Mouse (Mus musculus): ENCODE results near the gene Runx1. TPM values are rescaled to one million over a fixed set of nuclear protein-coding genes. Genes with fewer than 3 reads are reported as not detected.

Runx1 gene
- polyA plus RNA-seq, 1 experiment = 87.4 TPM

DNA sequence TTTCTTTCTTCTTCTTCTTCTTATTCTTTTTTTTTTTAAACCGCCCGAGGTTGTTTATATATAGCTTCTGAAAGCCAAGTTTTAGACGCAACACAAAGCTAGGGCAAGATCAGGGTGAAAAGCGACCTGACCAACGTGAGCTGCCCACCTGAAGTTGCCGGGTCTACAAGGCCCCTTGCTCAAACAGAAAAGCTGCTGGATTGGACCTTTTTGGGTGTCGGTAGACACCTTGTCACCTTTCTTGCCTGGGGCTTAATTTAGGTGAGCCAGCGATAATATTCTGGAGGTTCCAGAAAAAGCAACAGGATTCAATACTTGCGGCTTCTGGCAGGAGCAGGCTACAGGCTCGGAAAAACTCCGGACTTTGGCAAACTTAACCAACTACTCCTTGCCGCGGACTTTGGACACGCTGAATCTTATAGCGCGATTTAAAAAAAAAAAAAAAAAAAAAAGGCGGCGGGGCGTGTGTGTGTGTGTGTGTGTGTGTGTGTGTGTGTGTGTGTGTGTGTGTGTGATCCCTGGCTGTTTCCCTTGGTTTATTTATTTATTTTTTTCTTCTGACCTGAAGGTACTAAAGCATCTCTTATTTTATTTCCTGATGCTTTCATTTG, 131.3 kb downstream of the Runx1 start:
- WGBS = 80% methylated on average over 16 of the region's 19 CpGs
- Histone ChIP-seq H3K27me3 (ENCODE audit: control insufficient read depth, insufficient read depth, low read length) (no peaks in the 10 kb centered on the region), H3K27ac (ENCODE audit: control insufficient read depth, insufficient read depth, low read length) (no peak overlapping the region; the same call in 1 of the 2 replicates), H3K4me1 (replicated peaks; ENCODE audit: control insufficient read depth, insufficient read depth, low read length) (peaks cover 27% of the 10 kb centered on the region), H3K36me3 (ENCODE audit: control insufficient read depth, insufficient read depth, low read length) (peaks cover 16% of the 10 kb centered on the region), H3K4me3 (ENCODE audit: control insufficient read depth, insufficient read depth, low read length) (no peak overlapping the region)
- no peak for TF ChIP-seq POLR2A (IDR thresholded peaks at IDR 0.05; ENCODE audit: control insufficient read depth, extremely low read depth, insufficient read depth, low read length, poor library complexity)
- TF ChIP-seq CTCF (IDR thresholded peaks at IDR 0.05; ENCODE audit: borderline replicate concordance, control insufficient read depth, extremely low read depth, insufficient read depth, low read length, poor library complexity) = no peak
- no peak for DNase-seq

DNA sequence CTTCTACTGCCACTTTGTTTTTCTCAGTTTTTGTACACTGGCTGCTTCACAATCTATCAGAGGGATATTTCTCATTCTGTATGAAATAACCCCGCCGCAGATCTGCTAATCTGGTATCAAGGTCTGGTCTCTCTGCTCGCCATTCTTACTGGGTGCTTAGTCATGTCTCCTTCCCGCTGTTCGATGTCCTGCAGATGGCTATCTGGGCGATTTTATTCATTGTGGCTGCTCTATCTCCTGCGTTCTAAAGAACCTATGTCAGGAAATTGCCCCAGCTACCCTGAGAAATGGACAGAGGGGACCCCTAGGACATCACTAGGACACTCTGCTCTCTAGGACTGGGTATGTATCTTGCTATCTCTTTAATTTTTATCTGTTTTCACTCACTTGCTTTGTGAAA, 135.2 kb downstream of the Runx1 start:
- TF ChIP-seq POLR2A (IDR thresholded peaks at IDR 0.05; ENCODE audit: control insufficient read depth, extremely low read depth, insufficient read depth, low read length, poor library complexity) (no peak), CTCF (IDR thresholded peaks at IDR 0.05; ENCODE audit: borderline replicate concordance, control insufficient read depth, extremely low read depth, insufficient read depth, low read length, poor library complexity) (no peak)
- Histone ChIP-seq H3K4me1 (replicated peaks; ENCODE audit: control insufficient read depth, insufficient read depth, low read length) (peaks cover 10% of the 10 kb centered on the region), H3K27ac (ENCODE audit: control insufficient read depth, insufficient read depth, low read length) (no peak overlapping the region), H3K27me3 (ENCODE audit: control insufficient read depth, insufficient read depth, low read length) (no peaks in the 10 kb centered on the region), H3K36me3 (ENCODE audit: control insufficient read depth, insufficient read depth, low read length) (peaks cover 41% of the 10 kb centered on the region), H3K4me3 (ENCODE audit: control insufficient read depth, insufficient read depth, low read length) (no peak overlapping the region)
- 94% methylated on average over 7 of the region's 7 CpGs for WGBS
- no peak for DNase-seq

DNA sequence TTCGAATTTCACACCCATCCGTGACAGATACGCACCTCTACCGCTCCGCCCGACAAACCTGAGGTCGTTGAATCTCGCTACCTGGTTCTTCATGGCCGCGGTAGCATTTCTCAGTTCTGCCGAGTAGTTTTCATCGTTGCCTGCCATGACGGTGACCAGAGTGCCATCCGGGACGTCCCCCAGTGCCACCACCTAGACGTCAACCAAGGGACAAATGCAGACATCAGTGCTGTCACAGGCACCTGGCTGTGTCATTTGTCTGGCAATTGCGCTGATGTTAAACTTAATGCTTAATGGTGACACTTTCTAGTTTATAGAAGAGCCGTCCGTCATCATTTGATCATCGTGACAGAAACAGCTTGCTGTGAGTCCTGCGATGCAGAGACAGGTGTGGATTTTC, 137.0 kb downstream of the Runx1 start:
- DNase-seq = no peak
- no peak overlapping the region for H3K4me3 ChIP-seq (ENCODE audit: control insufficient read depth, insufficient read depth, low read length)
- no peaks in the 10 kb centered on the region for H3K27me3 ChIP-seq (ENCODE audit: control insufficient read depth, insufficient read depth, low read length)
- H3K36me3 ChIP-seq (ENCODE audit: control insufficient read depth, insufficient read depth, low read length) = peaks cover 57% of the 10 kb centered on the region
- H3K27ac ChIP-seq (ENCODE audit: control insufficient read depth, insufficient read depth, low read length) = no peak overlapping the region
- 96% methylated on average over 21 of the region's 21 CpGs for WGBS
- no peak for TF ChIP-seq POLR2A (IDR thresholded peaks at IDR 0.05; ENCODE audit: control insufficient read depth, extremely low read depth, insufficient read depth, low read length, poor library complexity)
- TF ChIP-seq CTCF (IDR thresholded peaks at IDR 0.05; ENCODE audit: borderline replicate concordance, control insufficient read depth, extremely low read depth, insufficient read depth, low read length, poor library complexity) = no peak
- no peaks in the 10 kb centered on the region for H3K4me1 ChIP-seq (replicated peaks; ENCODE audit: control insufficient read depth, insufficient read depth, low read length)

DNA sequence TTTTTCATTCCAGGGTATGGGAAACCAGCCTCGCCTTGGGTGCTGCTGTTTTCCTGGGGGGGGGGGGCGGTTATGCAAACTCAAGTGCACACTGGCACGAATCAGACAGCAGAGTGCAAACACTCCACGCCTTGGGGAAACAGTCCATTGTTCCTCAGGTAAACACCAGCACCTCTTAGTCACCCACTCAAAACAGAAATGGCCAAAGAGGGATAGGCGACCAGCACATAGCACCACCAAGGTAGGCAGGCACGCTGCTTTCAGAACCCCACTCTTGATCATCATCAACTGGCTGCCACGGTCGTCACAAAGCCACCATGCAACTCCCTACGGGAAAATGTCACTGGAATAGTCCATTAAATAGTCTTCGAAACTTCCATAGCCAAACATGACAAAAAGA, 139.0 kb downstream of the Runx1 start:
- no peak for DNase-seq
- Histone ChIP-seq H3K4me1 (replicated peaks; ENCODE audit: control insufficient read depth, insufficient read depth, low read length) (no peaks in the 10 kb centered on the region), H3K27ac (ENCODE audit: control insufficient read depth, insufficient read depth, low read length) (no peak overlapping the region), H3K27me3 (ENCODE audit: control insufficient read depth, insufficient read depth, low read length) (no peaks in the 10 kb centered on the region), H3K36me3 (ENCODE audit: control insufficient read depth, insufficient read depth, low read length) (peaks cover 67% of the 10 kb centered on the region), H3K4me3 (ENCODE audit: control insufficient read depth, insufficient read depth, low read length) (no peak overlapping the region)
- TF ChIP-seq CTCF (IDR thresholded peaks at IDR 0.05; ENCODE audit: borderline replicate concordance, control insufficient read depth, extremely low read depth, insufficient read depth, low read length, poor library complexity) (no peak), POLR2A (IDR thresholded peaks at IDR 0.05; ENCODE audit: control insufficient read depth, extremely low read depth, insufficient read depth, low read length, poor library complexity) (no peak)
- 97% methylated on average over 10 of the region's 10 CpGs for WGBS

DNA sequence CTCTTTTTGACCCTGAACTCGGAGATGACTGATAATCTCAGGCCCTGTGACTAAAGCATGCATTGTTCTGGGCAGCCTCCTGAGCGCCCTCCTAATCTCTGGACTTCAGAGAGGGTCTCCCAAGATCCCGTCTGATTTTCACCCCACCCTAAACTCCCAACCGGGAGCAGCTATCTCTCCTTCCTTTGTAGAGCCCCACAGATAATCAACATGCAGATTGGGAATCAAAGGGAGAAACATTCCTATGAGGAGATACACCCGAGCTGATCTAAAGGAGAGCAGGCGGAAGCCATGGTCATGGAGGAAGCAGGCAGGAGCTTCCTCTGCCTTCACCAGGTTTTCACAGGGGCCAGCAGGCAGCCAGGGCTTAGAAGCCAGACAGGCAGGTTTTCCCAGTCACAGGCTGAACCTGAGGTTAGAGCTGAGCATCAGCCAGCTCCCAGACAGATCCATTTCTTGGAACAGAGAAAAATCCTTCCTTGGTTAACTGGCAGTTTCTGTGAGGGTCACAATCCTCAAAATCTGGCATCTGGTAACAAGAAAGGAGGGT, 140.1 kb downstream of the Runx1 start:
- Histone ChIP-seq H3K27me3 (ENCODE audit: control insufficient read depth, insufficient read depth, low read length) (no peaks in the 10 kb centered on the region), H3K4me1 (replicated peaks; ENCODE audit: control insufficient read depth, insufficient read depth, low read length) (no peaks in the 10 kb centered on the region), H3K36me3 (ENCODE audit: control insufficient read depth, insufficient read depth, low read length) (peaks cover 71% of the 10 kb centered on the region), H3K27ac (ENCODE audit: control insufficient read depth, insufficient read depth, low read length) (no peak overlapping the region; the same call in 1 of the 2 replicates), H3K4me3 (ENCODE audit: control insufficient read depth, insufficient read depth, low read length) (no peak overlapping the region)
- DNase-seq = no peak
- TF ChIP-seq POLR2A (IDR thresholded peaks at IDR 0.05; ENCODE audit: control insufficient read depth, extremely low read depth, insufficient read depth, low read length, poor library complexity) (no peak), CTCF (IDR thresholded peaks at IDR 0.05; ENCODE audit: borderline replicate concordance, control insufficient read depth, extremely low read depth, insufficient read depth, low read length, poor library complexity) (no peak)
- 99% methylated on average over 6 of the region's 6 CpGs for WGBS

DNA sequence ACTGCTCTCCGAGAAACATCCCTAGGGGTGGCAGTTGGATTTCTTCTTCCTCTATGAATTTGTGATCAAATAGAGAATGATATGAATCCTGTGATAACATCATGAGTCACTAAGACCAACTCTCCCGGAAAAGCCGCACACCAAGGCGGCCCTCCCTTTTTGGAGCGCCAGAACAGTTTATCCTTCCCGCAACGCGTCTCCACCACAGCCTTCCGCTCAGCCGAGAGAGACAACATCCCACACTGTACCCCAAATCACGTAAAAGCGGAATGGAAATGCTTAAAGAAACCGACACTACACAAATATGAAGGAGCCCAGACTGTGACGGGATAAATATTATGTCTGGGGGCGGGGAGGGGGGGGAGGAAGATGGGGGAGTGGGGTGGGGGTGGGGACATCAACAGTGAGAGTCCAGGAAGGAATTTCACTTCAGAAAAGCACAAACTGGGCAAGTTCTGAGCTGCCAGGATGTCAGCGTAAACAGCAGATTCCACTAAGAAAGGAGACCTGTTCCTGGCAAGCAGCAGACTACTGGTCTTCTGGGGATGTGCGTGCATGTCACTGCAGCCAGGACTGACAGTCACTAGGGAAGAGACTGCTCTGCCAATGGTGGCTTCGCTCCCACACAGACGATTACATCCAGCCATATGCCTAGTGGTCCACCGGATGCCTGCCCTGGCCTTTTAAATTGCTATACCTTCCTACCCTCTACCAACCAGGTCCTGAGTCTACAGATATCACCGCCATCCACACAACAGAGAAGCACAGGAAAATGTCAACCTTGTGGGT, 141.3 kb downstream of the Runx1 start:
- Histone ChIP-seq H3K4me1 (replicated peaks; ENCODE audit: control insufficient read depth, insufficient read depth, low read length) (no peaks in the 10 kb centered on the region), H3K27me3 (ENCODE audit: control insufficient read depth, insufficient read depth, low read length) (no peaks in the 10 kb centered on the region), H3K27ac (ENCODE audit: control insufficient read depth, insufficient read depth, low read length) (no peak overlapping the region), H3K4me3 (ENCODE audit: control insufficient read depth, insufficient read depth, low read length) (no peak overlapping the region), H3K36me3 (ENCODE audit: control insufficient read depth, insufficient read depth, low read length) (peaks cover 59% of the 10 kb centered on the region)
- TF ChIP-seq CTCF (IDR thresholded peaks at IDR 0.05; ENCODE audit: borderline replicate concordance, control insufficient read depth, extremely low read depth, insufficient read depth, low read length, poor library complexity) = no peak
- no peak for TF ChIP-seq POLR2A (IDR thresholded peaks at IDR 0.05; ENCODE audit: control insufficient read depth, extremely low read depth, insufficient read depth, low read length, poor library complexity)
- 92% methylated on average over 21 of the region's 21 CpGs for WGBS
- DNase-seq = no peak
